Mouse (Mus musculus) cerebellum, postnatal 25 days (tissue): Measurements from ENCODE around the gene Mterf4.

Source experiments
- DNase-seq, 2 experiments: peaks; one replicate each; pipeline ENCODE4 v3.0.0; 2021; ENCODE audit warnings: mixed read lengths in 2 of 2

Gene Mterf4

DNA sequence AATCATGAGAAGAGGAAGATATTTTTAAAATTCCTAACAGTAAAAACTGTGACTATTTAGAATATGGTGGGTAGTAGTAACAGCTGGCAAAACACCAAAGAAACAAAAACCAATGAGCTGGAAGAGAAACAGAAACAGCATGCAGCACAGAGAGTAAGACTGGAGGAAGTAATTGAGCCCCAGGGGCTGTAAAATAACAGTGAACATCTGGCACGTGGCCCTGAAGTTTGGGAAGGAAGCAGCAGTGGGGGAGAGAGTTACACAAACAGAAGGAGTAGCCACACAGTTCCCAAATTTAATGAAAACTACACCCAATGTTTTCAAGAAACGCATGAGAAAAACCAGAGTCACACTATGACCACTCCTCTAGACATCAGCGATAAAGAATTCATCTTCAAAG is 38.5 kb downstream of the Mterf4 start:
- DNase-seq, result no peak

GRCm38 (mm10) chr1:93257560-93257959 is 48.2 kb downstream of the Mterf4 start:
- DNase-seq, result no peak

- DNase-seq, result no peak
Observed at GRCm38 (mm10) chr1:93255761-93256160, 50.0 kb downstream of the Mterf4 start.

DNA sequence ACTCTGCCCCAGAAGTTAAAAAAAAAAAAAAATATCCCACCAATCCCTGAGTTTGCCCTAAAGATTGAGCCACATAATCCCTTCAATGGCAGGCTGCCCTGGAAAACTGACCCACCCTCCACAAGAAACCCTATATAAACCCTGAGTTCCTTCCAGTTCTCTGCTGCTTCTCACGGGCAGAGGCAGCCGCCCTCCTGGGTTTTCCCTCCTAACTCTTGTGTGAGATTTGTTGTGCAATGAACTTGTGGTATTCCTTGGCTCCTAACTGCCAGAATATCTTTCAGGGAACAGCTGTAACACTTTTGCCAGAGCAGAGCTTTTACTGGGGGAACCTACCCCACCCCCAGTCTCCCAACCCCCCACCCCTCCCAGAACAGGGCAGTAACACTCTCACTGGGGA is 53.1 kb downstream of the Mterf4 start:
- DNase-seq, result no peak
